Mouse (Mus musculus): ENCODE results near the gene Lactbl1. TPM values are rescaled to one million over a fixed set of nuclear protein-coding genes. Genes with fewer than 3 reads are reported as not detected.
A peak's percentile ranks its signal among the peaks of the same experiment; 100 is the strongest.

Lactbl1 gene
- polyA plus RNA-seq, 1 experiment from 2014 or later = not detected

DNA sequence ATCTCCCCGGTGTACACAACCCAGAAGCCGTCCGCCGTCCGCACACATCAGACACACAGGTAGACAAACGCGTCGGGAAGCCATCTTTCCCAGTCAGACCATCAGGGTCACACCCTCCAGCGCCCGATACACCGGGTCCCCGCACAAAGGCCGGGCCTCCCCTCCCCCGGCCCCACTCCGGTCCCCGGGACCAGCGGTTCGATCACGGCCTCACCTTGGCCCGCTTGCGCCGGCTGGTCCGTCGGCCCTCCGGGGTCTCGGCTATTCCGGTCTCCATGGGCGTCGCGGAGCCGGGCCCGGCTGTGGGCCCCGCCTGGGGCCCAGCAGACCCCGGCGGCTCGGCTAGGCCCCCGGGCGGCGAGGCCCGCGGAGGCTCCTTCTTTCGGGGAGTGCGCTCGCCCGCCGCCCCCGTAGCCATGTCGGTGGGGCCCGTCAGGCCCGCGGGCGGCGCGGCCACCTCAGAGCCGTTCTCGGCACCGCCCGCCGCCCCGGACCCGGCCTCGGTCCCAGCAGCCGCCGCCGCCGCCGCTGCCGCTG, 20.3 kb upstream of the Lactbl1 start:
- WGBS = under 1% methylated on average over 61 of the region's 68 CpGs
- H3K27me3 ChIP-seq = no peaks in the 10 kb centered on the region
- H3K4me2 ChIP-seq (replicated peaks) = peak overlapping the region; percentile 55
- peak overlapping the region; percentile 69 for H3K4me3 ChIP-seq (replicated peaks)
- peak overlapping the region; percentile 75 for H3K9ac ChIP-seq
- no peaks in the 10 kb centered on the region for H3K9me3 ChIP-seq (replicated peaks)
- H3K36me3 ChIP-seq = no peaks in the 10 kb centered on the region
- peak; percentile 53; the same call in 1 of the 2 replicates for ATAC-seq (ENCODE audit: insufficient number of reproducible peaks, low FRiP score, low TSS enrichment, low read depth)
- peaks cover 12% of the 10 kb centered on the region for H3K4me1 ChIP-seq
- peak overlapping the region; percentile 90 for H3K27ac ChIP-seq (replicated peaks)

- peak within 1 kb of the TSS; percentile 90 for H3K27ac ChIP-seq (replicated peaks)
- peak; percentile 88 for ATAC-seq (ENCODE audit: insufficient number of reproducible peaks, low FRiP score, low TSS enrichment, low read depth)
These were observed 19.9 kb upstream of the Lactbl1 start, which contains the start of gene Kdm1a for GRCm38 (mm10) chr4:136602568-136602967. Kdm1a (minus strand) TSS chr4:136602723.

GRCm38 (mm10) chr4:136605756-136606485, 16.5 kb upstream of the Lactbl1 start:
- H3K27me3 ChIP-seq = no peaks in the 10 kb centered on the region
- 91% methylated on average over 19 of the region's 19 CpGs for WGBS
- peaks cover 6% of the 10 kb centered on the region for H3K4me1 ChIP-seq
- no peak overlapping the region for H3K4me3 ChIP-seq (replicated peaks)
- no peaks in the 10 kb centered on the region for H3K9me3 ChIP-seq (replicated peaks)
- ATAC-seq (ENCODE audit: insufficient number of reproducible peaks, low FRiP score, low TSS enrichment, low read depth) = no peak
- H3K9ac ChIP-seq = no peak overlapping the region
- no peak overlapping the region for H3K4me2 ChIP-seq (replicated peaks)
- H3K27ac ChIP-seq (replicated peaks) = no peak overlapping the region
- H3K36me3 ChIP-seq = no peaks in the 10 kb centered on the region

More at GRCm38 (mm10) chr4:136602568-136602967, 19.9 kb upstream of the Lactbl1 start, which contains the start of gene Kdm1a:
- no peaks in the 10 kb centered on the region for H3K27me3 ChIP-seq
- WGBS = under 1% methylated on average over 44 of the region's 45 CpGs
- H3K4me3 ChIP-seq (replicated peaks) = peak within 1 kb of the TSS; percentile 69
- peak within 1 kb of the TSS; percentile 55 for H3K4me2 ChIP-seq (replicated peaks)
- H3K9ac ChIP-seq = peak within 1 kb of the TSS; percentile 75
- peaks cover 12% of the 10 kb centered on the region for H3K4me1 ChIP-seq
- no peaks in the 10 kb centered on the region for H3K36me3 ChIP-seq
- H3K9me3 ChIP-seq (replicated peaks) = no peaks in the 10 kb centered on the region

GRCm38 (mm10) chr4:136610387-136610856, 12.0 kb upstream of the Lactbl1 start, which contains the start of gene Tex46:
Tex46 (plus strand) TSS chr4:136610437.
- Histone ChIP-seq H3K9ac (no peak within 1 kb of the TSS), H3K4me2 (replicated peaks) (no peak within 1 kb of the TSS), H3K4me3 (replicated peaks) (no peak within 1 kb of the TSS), H3K36me3 (no peaks in the 10 kb centered on the region), H3K27ac (replicated peaks) (no peak within 1 kb of the TSS), H3K4me1 (no peaks in the 10 kb centered on the region), H3K27me3 (no peaks in the 10 kb centered on the region), H3K9me3 (replicated peaks) (no peaks in the 10 kb centered on the region)
- WGBS = 50% methylated on average over 4 of the region's 4 CpGs
- ATAC-seq (ENCODE audit: insufficient number of reproducible peaks, low FRiP score, low TSS enrichment, low read depth) = no peak

GRCm38 (mm10) chr4:136613657-136614056, 8.8 kb upstream of the Lactbl1 start:
- H3K36me3 ChIP-seq = no peaks in the 10 kb centered on the region
- H3K4me2 ChIP-seq (replicated peaks) = no peak overlapping the region
- H3K9ac ChIP-seq = no peak overlapping the region
- no peak overlapping the region for H3K27ac ChIP-seq (replicated peaks)
- 52% methylated on average over 7 of the region's 7 CpGs for WGBS
- ATAC-seq (ENCODE audit: insufficient number of reproducible peaks, low FRiP score, low TSS enrichment, low read depth) = no peak
- no peak overlapping the region for H3K4me3 ChIP-seq (replicated peaks)
- no peaks in the 10 kb centered on the region for H3K9me3 ChIP-seq (replicated peaks)
- no peaks in the 10 kb centered on the region for H3K4me1 ChIP-seq
- no peaks in the 10 kb centered on the region for H3K27me3 ChIP-seq

- ATAC-seq (ENCODE audit: insufficient number of reproducible peaks, low FRiP score, low TSS enrichment, low read depth) = no peak
- Histone ChIP-seq H3K9ac (no peak overlapping the region), H3K27ac (replicated peaks) (no peak overlapping the region), H3K9me3 (replicated peaks) (no peaks in the 10 kb centered on the region), H3K27me3 (0 out of 2 replicates have a peak, but pooled peaks cover 3% of the 10 kb centered on the region), H3K4me1 (no peaks in the 10 kb centered on the region), H3K4me3 (replicated peaks) (no peak overlapping the region), H3K36me3 (no peaks in the 10 kb centered on the region), H3K4me2 (replicated peaks) (no peak overlapping the region)
- WGBS = 4% methylated on average over 1 of the region's 1 CpGs
These were observed 1.1 kb upstream of the Lactbl1 start for GRCm38 (mm10) chr4:136621336-136621735.

GRCm38 (mm10) chr4:136621956-136622355, 465 bp upstream of the Lactbl1 start:
- H3K9ac ChIP-seq = no peak overlapping the region
- 47% methylated on average over 5 of the region's 5 CpGs for WGBS
- no peaks in the 10 kb centered on the region for H3K9me3 ChIP-seq (replicated peaks)
- H3K4me2 ChIP-seq (replicated peaks) = no peak overlapping the region
- H3K4me1 ChIP-seq = no peaks in the 10 kb centered on the region
- no peak for ATAC-seq (ENCODE audit: insufficient number of reproducible peaks, low FRiP score, low TSS enrichment, low read depth)
- H3K27ac ChIP-seq (replicated peaks) = no peak overlapping the region
- H3K36me3 ChIP-seq = no peaks in the 10 kb centered on the region
- H3K4me3 ChIP-seq (replicated peaks) = no peak overlapping the region
- H3K27me3 ChIP-seq = 0 out of 2 replicates have a peak, but pooled peaks cover 3% of the 10 kb centered on the region

GRCm38 (mm10) chr4:136626590-136626989, 4.2 kb downstream of the Lactbl1 start:
- WGBS = 67% methylated on average over 6 of the region's 6 CpGs
- Histone ChIP-seq H3K4me3 (replicated peaks) (no peak overlapping the region), H3K4me2 (replicated peaks) (no peak overlapping the region), H3K9ac (no peak overlapping the region), H3K9me3 (replicated peaks) (no peaks in the 10 kb centered on the region), H3K4me1 (no peaks in the 10 kb centered on the region), H3K36me3 (no peaks in the 10 kb centered on the region), H3K27ac (replicated peaks) (no peak overlapping the region), H3K27me3 (0 out of 2 replicates have a peak, but pooled peaks cover 3% of the 10 kb centered on the region)
- no peak for ATAC-seq (ENCODE audit: insufficient number of reproducible peaks, low FRiP score, low TSS enrichment, low read depth)

DNA sequence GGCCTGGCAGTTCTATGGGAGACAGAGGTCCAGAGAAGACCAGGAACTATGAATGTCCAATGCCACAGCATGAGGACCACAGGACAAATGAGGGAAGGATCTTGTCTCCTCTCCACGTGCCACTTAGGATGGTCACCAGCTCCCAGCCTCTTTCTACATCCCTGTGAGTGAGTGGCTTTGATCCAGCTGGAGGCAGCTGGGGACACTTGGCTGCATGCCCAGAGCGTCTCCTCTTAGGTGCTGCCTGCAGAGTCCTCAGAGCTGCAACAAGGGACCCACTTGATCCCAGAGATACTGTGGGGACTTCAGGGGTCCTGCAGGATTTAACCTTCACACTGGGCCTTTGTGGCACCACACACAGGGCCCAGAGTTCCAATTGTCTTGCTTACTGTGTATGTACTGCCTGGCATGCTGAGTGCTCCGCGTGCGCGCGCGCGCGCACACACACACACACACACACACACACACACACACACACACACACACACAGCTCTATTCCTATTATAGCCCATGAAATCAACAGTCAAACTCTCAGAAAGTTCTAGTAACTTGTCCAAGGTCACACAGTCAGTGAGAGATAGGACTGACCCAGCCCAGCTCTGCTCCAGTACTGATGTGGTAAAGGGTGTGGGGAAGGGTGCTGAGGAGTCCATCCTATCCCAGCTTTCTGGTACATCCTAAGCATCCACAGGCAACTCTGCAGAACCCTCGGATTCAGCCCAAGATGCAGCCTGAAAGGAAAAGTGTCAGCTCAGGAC, 9.0 kb downstream of the Lactbl1 start:
- peaks cover 10% of the 10 kb centered on the region for H3K27me3 ChIP-seq
- H3K4me3 ChIP-seq (replicated peaks) = no peak overlapping the region
- no peak overlapping the region for H3K27ac ChIP-seq (replicated peaks)
- H3K4me1 ChIP-seq = no peaks in the 10 kb centered on the region
- WGBS = 78% methylated on average over 11 of the region's 11 CpGs
- H3K9me3 ChIP-seq (replicated peaks) = no peaks in the 10 kb centered on the region
- H3K4me2 ChIP-seq (replicated peaks) = no peak overlapping the region
- no peak overlapping the region for H3K9ac ChIP-seq
- no peaks in the 10 kb centered on the region for H3K36me3 ChIP-seq
- no peak for ATAC-seq (ENCODE audit: insufficient number of reproducible peaks, low FRiP score, low TSS enrichment, low read depth)

- Histone ChIP-seq H3K4me2 (replicated peaks) (no peak overlapping the region), H3K27ac (replicated peaks) (no peak overlapping the region), H3K4me3 (replicated peaks) (no peak overlapping the region), H3K9me3 (replicated peaks) (no peaks in the 10 kb centered on the region), H3K4me1 (peaks cover 21% of the 10 kb centered on the region), H3K9ac (no peak overlapping the region), H3K36me3 (no peaks in the 10 kb centered on the region), H3K27me3 (peaks cover 35% of the 10 kb centered on the region)
- no peak for ATAC-seq (ENCODE audit: insufficient number of reproducible peaks, low FRiP score, low TSS enrichment, low read depth)
These were observed 13.6 kb downstream of the Lactbl1 start for GRCm38 (mm10) chr4:136635995-136636394.

- no peak for ATAC-seq (ENCODE audit: insufficient number of reproducible peaks, low FRiP score, low TSS enrichment, low read depth)
- Histone ChIP-seq H3K4me3 (replicated peaks) (no peak overlapping the region), H3K4me2 (replicated peaks) (no peak overlapping the region), H3K9ac (no peak overlapping the region), H3K4me1 (peaks cover 21% of the 10 kb centered on the region), H3K9me3 (replicated peaks) (no peaks in the 10 kb centered on the region), H3K36me3 (no peaks in the 10 kb centered on the region), H3K27ac (replicated peaks) (no peak overlapping the region), H3K27me3 (peaks cover 35% of the 10 kb centered on the region)
- 59% methylated on average over 5 of the region's 5 CpGs for WGBS
These were observed 14.1 kb downstream of the Lactbl1 start for GRCm38 (mm10) chr4:136636511-136636910.
